Mouse (Mus musculus) megakaryocyte, embryonic 14.5 days (primary cell): ENCODE results near the gene Fry.

Experiments used
- FLI1 ChIP-seq: IDR thresholded peaks from 2 replicates; pipeline ENCODE4 v1.6.1; 2012; ENCODE audit warnings: low read length, inconsistent platforms, mixed read lengths
- GATA1 ChIP-seq: IDR thresholded peaks from 3 replicates; pipeline ENCODE4 v1.6.1; 2012; ENCODE audit warnings: mixed read lengths, low read length, inconsistent platforms, borderline replicate concordance

DNA sequence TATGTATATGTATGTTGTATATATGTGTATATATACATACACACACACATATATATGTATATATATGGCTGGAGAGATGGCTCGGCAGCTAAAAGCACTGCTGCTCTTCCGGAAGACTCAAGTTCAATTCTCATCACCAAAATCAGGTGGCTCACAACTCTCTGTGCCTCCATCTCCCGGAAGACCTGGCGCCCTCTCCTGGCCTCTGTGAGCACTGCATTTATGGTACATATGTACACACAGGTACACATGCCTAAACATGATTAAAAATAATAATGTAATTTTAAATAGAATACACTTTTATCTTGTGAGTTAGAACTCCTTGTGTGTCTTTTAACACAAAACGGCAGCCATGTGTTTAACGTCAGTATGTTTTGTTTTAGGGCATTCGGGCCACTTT is 312.8 kb downstream of the Fry start:
- TF ChIP-seq FLI1 (no peak), GATA1 (no peak)
